13 mouse cellular contexts compared by ENCODE assay signal in genomic region chr7:132700107-132700506, GRCm38 (mm10).
DNase-seq lines count a peak whose midpoint lies in the region; ATAC-seq lines count a peak whose summit lies in the region.
"Had no signal": no experiment of that assay in that cellular context is flagged by ENCODE, and none has a peak within 500 bp of the region (broad histone marks: within the 10 kb centered on the region; RNA-seq: fewer than 3 reads in every experiment).

No protein-coding gene starts in this region.

- ATAC-seq in CD4-positive, CD25-positive, alpha-beta regulatory T cell, adult 4 months: no peak
- peak; percentile 47; the same call in 1 of the 2 replicates for ATAC-seq in liver, embryonic 13.5 days (ENCODE audit: low read depth)
- no peak for ATAC-seq in liver, embryonic 11.5 days (replicated peaks; ENCODE audit: low FRiP score)
- peak; percentile 14; the same call in 1 of the 2 replicates for ATAC-seq in neutrophil, adult 5-6 weeks (ENCODE audit: extremely low read depth, insufficient number of reproducible peaks, low FRiP score, poor library complexity, severe bottlenecking)
- no peak for ATAC-seq in midbrain, embryonic 15.5 days (replicated peaks)
- ATAC-seq: forebrain, embryonic 14.5 days had no signal

- no peak overlapping the region for H3K27ac ChIP-seq in liver, embryonic 13.5 days
- H3K27ac ChIP-seq in liver, embryonic 11.5 days (ENCODE audit: low read depth, low read length): no peak overlapping the region
- no peak overlapping the region for H3K27ac ChIP-seq in midbrain, embryonic 15.5 days
- H3K27ac ChIP-seq: limb, embryonic 12.5 days; neural tube, embryonic 12.5 days had no signal

- H3K4me2 ChIP-seq in liver, embryonic 13.5 days: no peak overlapping the region
- H3K4me2 ChIP-seq in liver, embryonic 11.5 days: no peak overlapping the region
- H3K4me2 ChIP-seq in midbrain, embryonic 15.5 days: no peak overlapping the region
- H3K4me2 ChIP-seq: limb, embryonic 12.5 days; midbrain, embryonic 11.5 days; neural tube, embryonic 12.5 days had no signal

- no peaks in the 10 kb centered on the region for H3K9me3 ChIP-seq in liver, embryonic 13.5 days (replicated peaks)
- H3K9me3 ChIP-seq in liver, embryonic 11.5 days (ENCODE audit: control insufficient read depth, low read length): no peaks in the 10 kb centered on the region
- H3K9me3 ChIP-seq in midbrain, embryonic 15.5 days: no peaks in the 10 kb centered on the region
- H3K9me3 ChIP-seq: limb, embryonic 12.5 days; neural tube, embryonic 12.5 days had no signal

- no peak overlapping the region for H3K9ac ChIP-seq in liver, embryonic 13.5 days
- no peak overlapping the region for H3K9ac ChIP-seq in liver, embryonic 11.5 days (ENCODE audit: low read depth, low read length)
- H3K9ac ChIP-seq in midbrain, embryonic 15.5 days: no peak overlapping the region
- H3K9ac ChIP-seq: limb, embryonic 12.5 days; neural tube, embryonic 12.5 days had no signal

- H3K4me1 ChIP-seq in liver, embryonic 13.5 days (replicated peaks): peaks cover 16% of the 10 kb centered on the region
- H3K4me1 ChIP-seq in liver, embryonic 11.5 days (replicated peaks; ENCODE audit: control insufficient read depth, insufficient read depth, low read length): 0 out of 2 replicates have a peak, but pooled peaks cover 3% of the 10 kb centered on the region
- no peaks in the 10 kb centered on the region for H3K4me1 ChIP-seq in midbrain, embryonic 15.5 days
- H3K4me1 ChIP-seq: neural tube, embryonic 12.5 days had no signal

- peak; percentile 7 for DNase-seq in CD4-positive, CD25-positive, alpha-beta regulatory T cell, adult 2 months (ENCODE audit: low read depth, low spot score)
- DNase-seq in liver, embryonic 13.5 days: no peak
- no peak for DNase-seq in liver, embryonic 11.5 days (ENCODE audit: low spot score)
- peak; percentile 81 for DNase-seq in fibroblast of lung, adult 2 months (ENCODE audit: low read depth)
- no peak for DNase-seq in urinary bladder, postnatal 25 days (ENCODE audit: low spot score)
- DNase-seq: right cerebral cortex, postnatal 14 days had no signal

- 47% methylated on average over 4 of the region's 4 CpGs for WGBS in liver, embryonic 13.5 days (ENCODE audit: insufficient replicate concordance)
- WGBS in liver, embryonic 11.5 days: 69% methylated on average over 4 of the region's 4 CpGs
- 86% methylated on average over 4 of the region's 4 CpGs for WGBS in midbrain, embryonic 15.5 days

- H3K4me3 ChIP-seq in liver, embryonic 13.5 days (replicated peaks): no peak overlapping the region
- H3K4me3 ChIP-seq in liver, embryonic 11.5 days (ENCODE audit: low read depth, low read length): no peak overlapping the region
- no peak overlapping the region for H3K4me3 ChIP-seq in midbrain, embryonic 15.5 days
- H3K4me3 ChIP-seq: limb, embryonic 12.5 days; neural tube, embryonic 12.5 days had no signal

- no peaks in the 10 kb centered on the region for H3K27me3 ChIP-seq in liver, embryonic 13.5 days
- no peaks in the 10 kb centered on the region for H3K27me3 ChIP-seq in liver, embryonic 11.5 days (replicated peaks; ENCODE audit: control insufficient read depth, insufficient read depth, low read length)
- no peaks in the 10 kb centered on the region for H3K27me3 ChIP-seq in midbrain, embryonic 15.5 days (replicated peaks)
- H3K27me3 ChIP-seq: limb, embryonic 12.5 days; neural tube, embryonic 12.5 days had no signal

- H3K36me3 ChIP-seq in liver, embryonic 13.5 days: no peaks in the 10 kb centered on the region
- H3K36me3 ChIP-seq in liver, embryonic 11.5 days (ENCODE audit: control insufficient read depth, insufficient read depth, low read length): no peaks in the 10 kb centered on the region
- no peaks in the 10 kb centered on the region for H3K36me3 ChIP-seq in midbrain, embryonic 15.5 days (replicated peaks)
- H3K36me3 ChIP-seq: limb, embryonic 12.5 days; neural tube, embryonic 12.5 days had no signal

Comparison
In these comparisons a context has a peak if more than half of its experiments do, and no peak if none do; other contexts are left out.
1. ATAC-seq: peak in liver, embryonic 13.5 days (single experiment) and neutrophil, adult 5-6 weeks (single experiment); none in CD4-positive, CD25-positive, alpha-beta regulatory T cell, adult 4 months (single experiment), liver, embryonic 11.5 days (single experiment) and midbrain, embryonic 15.5 days (single experiment).
2. DNase-seq: peak in CD4-positive, CD25-positive, alpha-beta regulatory T cell, adult 2 months (single experiment) and fibroblast of lung, adult 2 months (single experiment); none in liver, embryonic 13.5 days (single experiment), liver, embryonic 11.5 days (single experiment) and urinary bladder, postnatal 25 days (single experiment).